Mouse (Mus musculus): Measurements from ENCODE around the gene Kctd15. TPM values are rescaled to one million over a fixed set of nuclear protein-coding genes. Genes with fewer than 3 reads are reported as not detected.

The Kctd15 gene
- polyA plus RNA-seq, 1 experiment from 2014 or later: 31.7 TPM

DNA sequence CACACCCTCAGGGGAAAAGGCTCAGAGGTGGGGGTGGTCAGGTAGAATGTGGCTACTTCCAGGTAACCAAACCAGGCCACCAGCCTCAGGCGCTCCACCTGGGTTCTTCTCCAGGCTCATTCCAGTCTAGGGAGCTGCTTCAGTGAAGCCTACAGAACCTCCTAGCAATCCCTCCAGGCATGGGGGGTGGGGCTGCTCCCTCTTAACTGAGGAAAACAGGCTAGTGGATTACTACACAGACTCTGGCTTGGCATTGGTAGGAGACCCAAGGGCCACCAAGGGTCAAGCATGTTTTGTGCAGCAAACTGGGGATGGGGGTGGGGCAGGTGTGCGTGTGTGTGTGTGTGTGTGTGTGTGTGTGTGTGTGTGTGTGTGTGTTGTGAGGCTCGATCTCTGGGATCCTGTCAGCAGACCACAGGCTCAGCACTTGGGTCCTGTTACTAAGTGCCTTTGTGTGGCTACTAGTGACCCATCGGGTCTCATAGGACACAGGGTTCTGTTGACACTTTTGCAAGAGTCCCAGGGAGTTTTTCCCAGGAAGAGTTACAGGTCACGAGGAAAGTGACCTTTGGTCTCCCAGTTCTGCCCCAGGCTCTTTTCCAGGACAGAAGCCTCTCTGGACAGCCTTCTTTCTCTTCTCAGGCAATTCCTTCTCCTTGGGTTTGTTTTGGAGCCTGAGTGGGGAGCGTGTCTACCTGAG is 3.0 kb upstream of the Kctd15 start:
- H3K4me1 ChIP-seq: peaks cover 14% of the 10 kb centered on the region
- H3K4me2 ChIP-seq: no peak overlapping the region
- no peaks in the 10 kb centered on the region for H3K9me3 ChIP-seq
- 77% methylated on average over 6 of the region's 6 CpGs for WGBS
- H3K27me3 ChIP-seq (replicated peaks): no peaks in the 10 kb centered on the region
- H3K27ac ChIP-seq: no peak overlapping the region
- H3K4me3 ChIP-seq: no peak overlapping the region
- no peak overlapping the region for H3K9ac ChIP-seq
- ATAC-seq (replicated peaks): no peak
- H3K36me3 ChIP-seq (replicated peaks): no peaks in the 10 kb centered on the region

- Histone ChIP-seq H3K4me2 (peak overlapping the region; percentile 96), H3K36me3 (replicated peaks) (no peaks in the 10 kb centered on the region), H3K27me3 (replicated peaks) (no peaks in the 10 kb centered on the region), H3K9me3 (no peaks in the 10 kb centered on the region), H3K9ac (peak overlapping the region; percentile 98), H3K4me3 (peak overlapping the region; percentile 74), H3K27ac (peak overlapping the region; percentile 97), H3K4me1 (peaks cover 36% of the 10 kb centered on the region)
- WGBS: under 1% methylated on average over 70 of the region's 74 CpGs
- peak; percentile 81 for ATAC-seq (replicated peaks)
Measured at GRCm38 (mm10) chr7:34655086-34655839, 1.3 kb downstream of the Kctd15 start.

GRCm38 (mm10) chr7:34654441-34655085 is 2.0 kb downstream of the Kctd15 start:
- H3K4me3 ChIP-seq: peak overlapping the region; percentile 74
- WGBS: 1% methylated on average over 65 of the region's 81 CpGs
- peaks cover 42% of the 10 kb centered on the region for H3K4me1 ChIP-seq
- ATAC-seq (replicated peaks): peak; percentile 44
- no peaks in the 10 kb centered on the region for H3K36me3 ChIP-seq (replicated peaks)
- no peaks in the 10 kb centered on the region for H3K9me3 ChIP-seq
- H3K4me2 ChIP-seq: peak overlapping the region; percentile 96
- peak overlapping the region; percentile 98 for H3K9ac ChIP-seq
- H3K27ac ChIP-seq: peak overlapping the region; percentile 97
- H3K27me3 ChIP-seq (replicated peaks): no peaks in the 10 kb centered on the region

DNA sequence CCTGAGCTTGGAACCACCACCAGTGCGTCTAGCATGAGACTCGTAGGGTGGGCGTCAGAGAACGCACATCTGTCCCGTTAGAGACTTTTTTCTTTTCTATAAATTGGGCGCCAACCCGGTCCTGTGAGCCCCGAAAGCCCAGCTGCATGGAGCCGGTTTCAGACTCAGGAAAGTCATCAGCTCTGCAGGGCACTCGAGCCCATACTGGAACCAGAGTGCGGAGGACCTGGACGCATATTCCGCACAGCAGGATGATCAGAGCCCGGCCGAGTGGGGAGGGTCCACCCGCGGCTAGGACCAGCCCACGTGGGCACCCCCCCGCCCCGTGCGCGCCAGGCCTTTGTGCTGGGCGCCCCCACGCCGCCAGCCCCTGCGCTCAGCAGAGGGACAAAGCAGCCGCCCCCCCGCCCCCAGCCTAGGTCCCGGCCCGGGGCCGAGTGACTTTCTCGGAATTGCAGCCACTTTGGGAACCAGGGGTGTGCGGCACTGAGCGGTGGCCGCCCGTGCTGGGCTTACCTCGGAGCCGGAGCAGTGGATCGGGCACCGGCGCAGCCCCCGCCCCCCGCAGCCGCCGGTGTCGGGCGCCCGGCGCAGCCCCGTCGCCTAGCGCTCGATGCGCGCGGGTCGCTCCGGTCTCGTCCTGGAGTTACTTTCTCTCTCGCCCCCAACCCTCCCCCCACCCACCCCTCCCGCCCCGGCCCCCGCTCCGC is 2.6 kb downstream of the Kctd15 start:
- H3K36me3 ChIP-seq (replicated peaks): no peaks in the 10 kb centered on the region
- under 1% methylated on average over 41 of the region's 64 CpGs for WGBS
- H3K9me3 ChIP-seq: no peaks in the 10 kb centered on the region
- peak overlapping the region; percentile 74 for H3K4me3 ChIP-seq
- H3K4me2 ChIP-seq: peak overlapping the region; percentile 96
- H3K4me1 ChIP-seq: peaks cover 45% of the 10 kb centered on the region
- peak; percentile 59 for ATAC-seq (replicated peaks)
- H3K9ac ChIP-seq: peak overlapping the region; percentile 98
- H3K27me3 ChIP-seq (replicated peaks): no peaks in the 10 kb centered on the region
- H3K27ac ChIP-seq: peak overlapping the region; percentile 97

DNA sequence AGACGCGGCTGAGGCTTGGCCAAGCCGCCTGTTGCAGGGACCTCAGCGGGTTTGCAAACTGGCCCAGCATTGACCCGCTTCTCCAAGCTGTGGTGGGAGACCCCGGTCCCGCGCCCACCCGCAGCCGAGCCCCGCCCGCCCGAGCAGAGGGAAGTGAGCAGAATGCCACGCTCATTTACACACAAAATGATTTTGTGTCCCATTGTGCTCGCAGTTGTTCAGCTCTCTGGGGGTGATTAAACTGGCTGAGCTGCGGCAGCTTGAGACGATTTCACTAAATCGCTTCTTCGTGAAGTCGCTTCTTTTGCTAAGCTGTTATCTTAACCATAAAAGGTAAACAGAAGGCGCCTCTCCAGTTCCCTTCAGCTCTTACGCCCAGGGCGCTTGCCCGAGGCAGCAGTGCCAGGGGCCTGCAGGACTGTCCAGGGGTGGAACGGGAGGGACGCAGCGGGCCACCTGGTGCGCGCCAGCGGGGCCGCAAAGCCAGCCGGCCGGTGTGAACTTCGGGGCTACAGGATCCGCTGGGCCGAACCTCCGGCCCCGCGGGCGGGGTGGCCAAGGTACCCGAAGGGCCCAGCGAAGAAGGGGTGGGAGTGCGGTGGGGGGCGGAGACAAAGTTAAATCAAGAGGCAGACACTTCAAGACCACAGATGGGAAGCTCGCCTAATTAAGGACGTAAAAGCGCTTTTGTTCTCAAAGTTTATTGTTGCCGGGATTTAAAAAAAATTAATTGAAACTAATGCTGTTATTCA is 3.6 kb downstream of the Kctd15 start:
- Histone ChIP-seq H3K9me3 (no peaks in the 10 kb centered on the region), H3K4me3 (peak overlapping the region; percentile 74), H3K27me3 (replicated peaks) (no peaks in the 10 kb centered on the region), H3K27ac (peak overlapping the region; percentile 97), H3K4me2 (peak overlapping the region; percentile 96), H3K9ac (peak overlapping the region; percentile 98), H3K4me1 (peaks cover 45% of the 10 kb centered on the region), H3K36me3 (replicated peaks) (no peaks in the 10 kb centered on the region)
- ATAC-seq (replicated peaks): no peak
- under 1% methylated on average over 48 of the region's 48 CpGs for WGBS

- peak overlapping the region; percentile 74 for H3K4me3 ChIP-seq
- peak overlapping the region; percentile 29; the same call in 1 of the 2 replicates for H3K9ac ChIP-seq
Measured at GRCm38 (mm10) chr7:34651381-34651780, 5.2 kb downstream of the Kctd15 start.

GRCm38 (mm10) chr7:34647052-34647451 is 9.5 kb downstream of the Kctd15 start:
- no peaks in the 10 kb centered on the region for H3K9me3 ChIP-seq
- H3K27ac ChIP-seq: no peak overlapping the region
- H3K4me3 ChIP-seq: no peak overlapping the region
- peaks cover 38% of the 10 kb centered on the region for H3K4me1 ChIP-seq
- WGBS: 65% methylated on average over 9 of the region's 9 CpGs
- no peak overlapping the region for H3K9ac ChIP-seq
- H3K36me3 ChIP-seq (replicated peaks): peaks cover 2% of the 10 kb centered on the region
- no peaks in the 10 kb centered on the region for H3K27me3 ChIP-seq (replicated peaks)
- no peak overlapping the region for H3K4me2 ChIP-seq
- ATAC-seq (replicated peaks): no peak

More at GRCm38 (mm10) chr7:34651381-34651780, 5.2 kb downstream of the Kctd15 start:
- Histone ChIP-seq H3K4me1 (peaks cover 50% of the 10 kb centered on the region), H3K9me3 (no peaks in the 10 kb centered on the region), H3K27ac (peak overlapping the region; percentile 54), H3K36me3 (replicated peaks) (no peaks in the 10 kb centered on the region), H3K4me2 (peak overlapping the region; percentile 96), H3K27me3 (replicated peaks) (no peaks in the 10 kb centered on the region)
- ATAC-seq (replicated peaks): no peak
- 36% methylated on average over 2 of the region's 2 CpGs for WGBS

- WGBS: 87% methylated on average over 12 of the region's 12 CpGs
- H3K36me3 ChIP-seq (replicated peaks): peaks cover 5% of the 10 kb centered on the region
- H3K9me3 ChIP-seq: no peaks in the 10 kb centered on the region
- H3K4me2 ChIP-seq: no peak overlapping the region
- peaks cover 31% of the 10 kb centered on the region for H3K4me1 ChIP-seq
- H3K4me3 ChIP-seq: no peak overlapping the region
- H3K27me3 ChIP-seq (replicated peaks): no peaks in the 10 kb centered on the region
- no peak overlapping the region for H3K9ac ChIP-seq
- no peak overlapping the region for H3K27ac ChIP-seq
- ATAC-seq (replicated peaks): no peak
Measured at GRCm38 (mm10) chr7:34646144-34646795, 10.3 kb downstream of the Kctd15 start.

- Histone ChIP-seq H3K27me3 (replicated peaks) (no peaks in the 10 kb centered on the region), H3K9me3 (no peaks in the 10 kb centered on the region), H3K27ac (no peak overlapping the region), H3K36me3 (replicated peaks) (peaks cover 12% of the 10 kb centered on the region), H3K4me2 (no peak overlapping the region), H3K9ac (no peak overlapping the region), H3K4me1 (peaks cover 29% of the 10 kb centered on the region; the same call in 1 of the 2 replicates), H3K4me3 (no peak overlapping the region)
- ATAC-seq (replicated peaks): no peak
- WGBS: 96% methylated on average over 2 of the region's 2 CpGs
Measured at GRCm38 (mm10) chr7:34645623-34646022, 10.9 kb downstream of the Kctd15 start.

- H3K4me2 ChIP-seq: no peak overlapping the region
- H3K36me3 ChIP-seq (replicated peaks): peaks cover 20% of the 10 kb centered on the region
- WGBS: 63% methylated on average over 18 of the region's 18 CpGs
- peak; percentile 22; the same call in 1 of the 2 replicates for ATAC-seq (replicated peaks)
- H3K4me1 ChIP-seq: peaks cover 22% of the 10 kb centered on the region; the same call in 1 of the 2 replicates
- H3K27ac ChIP-seq: no peak overlapping the region
- H3K9me3 ChIP-seq: no peaks in the 10 kb centered on the region
- no peaks in the 10 kb centered on the region for H3K27me3 ChIP-seq (replicated peaks)
- H3K9ac ChIP-seq: no peak overlapping the region
- H3K4me3 ChIP-seq: no peak overlapping the region
Measured at GRCm38 (mm10) chr7:34644591-34644990, 11.9 kb downstream of the Kctd15 start.

- Histone ChIP-seq H3K9me3 (no peaks in the 10 kb centered on the region), H3K4me2 (no peak overlapping the region), H3K4me1 (peaks cover 18% of the 10 kb centered on the region; the same call in 1 of the 2 replicates), H3K9ac (no peak overlapping the region), H3K4me3 (no peak overlapping the region), H3K27me3 (replicated peaks) (no peaks in the 10 kb centered on the region), H3K27ac (no peak overlapping the region), H3K36me3 (replicated peaks) (peaks cover 29% of the 10 kb centered on the region)
- WGBS: 80% methylated on average over 6 of the region's 6 CpGs
- ATAC-seq (replicated peaks): no peak
Measured at GRCm38 (mm10) chr7:34643329-34643728, 13.2 kb downstream of the Kctd15 start.
